Mouse (Mus musculus) heart, adult 2 months (tissue): ENCODE measurements around the gene Ccr4. TPM values are rescaled to one million over a fixed set of nuclear protein-coding genes. Genes with fewer than 3 reads are reported as not detected.

ENCODE experiments used
- DNase-seq, 2 experiments: peaks; one replicate each; pipeline ENCODE4 v3.0.0; 2021
- H3K27ac ChIP-seq: fragments of 200-600 bp; 2 replicates; pipeline ENCODE4 v1.8.1; 2022
- H3K27me3 ChIP-seq: fragments of 200-500 bp; 2 replicates; pipeline ENCODE4 v1.6.1; 2012; ENCODE audit warnings: mild to moderate bottlenecking, low read length, inconsistent platforms, mixed read lengths; ENCODE audit not compliant: control insufficient read depth, insufficient read depth
- H3K36me3 ChIP-seq: fragments of 200-500 bp; 2 replicates; pipeline ENCODE4 v1.6.1; 2012; ENCODE audit warnings: low read length, inconsistent platforms; ENCODE audit not compliant: control insufficient read depth, insufficient read depth
- H3K4me1 ChIP-seq: fragments of 200-500 bp; 2 replicates; pipeline ENCODE4 v1.6.1; 2011; ENCODE audit warnings: low read length; ENCODE audit not compliant: control insufficient read depth, insufficient read depth
- H3K4me3 ChIP-seq: fragments of 200-600 bp; 2 replicates; pipeline ENCODE4 v1.8.1; 2022
- H3K79me2 ChIP-seq: fragments of 200-500 bp; replicated peaks from 2 replicates; pipeline ENCODE4 v1.6.1; 2012; ENCODE audit warnings: mild to moderate bottlenecking, inconsistent platforms, low read length, moderate library complexity, mixed read lengths; ENCODE audit not compliant: control insufficient read depth, insufficient read depth
- H3K9ac ChIP-seq: fragments of 200-500 bp; 2 replicates; pipeline ENCODE4 v1.6.1; 2012; ENCODE audit warnings: low read depth, mild to moderate bottlenecking, control low read depth, inconsistent platforms, low read length, mixed read lengths
- CTCF ChIP-seq: fragments of 200-600 bp; IDR thresholded peaks from 2 replicates; pipeline ENCODE4 v1.8.1; 2022; ENCODE audit warnings: antibody characterized with exemption, mild to moderate bottlenecking, moderate library complexity
- EP300 ChIP-seq: fragments of 200-500 bp; IDR thresholded peaks from 2 replicates; pipeline ENCODE4 v1.6.1; 2011; ENCODE audit warnings: low read depth, low read length, control low read depth; ENCODE audit not compliant: insufficient read depth
- POLR2A ChIP-seq: fragments of 200-500 bp; IDR thresholded peaks from 2 replicates; pipeline ENCODE4 v1.6.1; 2011; ENCODE audit warnings: mild to moderate bottlenecking, low read depth, low read length, control low read depth; ENCODE audit not compliant: insufficient read depth
- WGBS: fragments of 180-500 bp; shearing (Covaris S2); methylation state at CpG from one replicate; pipeline ENCODE4 v1.1.7; 2018; 5-methylcytosine and 5-hydroxymethylcytosine counted together
- intact Hi-C: fragments of 180-260 bp; cut with DNase I; formaldehyde crosslinking; loops from one replicate; pipeline ENCODE4 v1.15.1; 2025
- polyA plus RNA-seq: library from polyadenylated mRNA; depleted of rRNA; stranded (reverse); fragments of >200 nt; gene quantifications from 2 replicates; pipeline ENCODE4 v1.2.3, GENCODE M21; 2012
- total RNA-seq, 2 experiments: library from RNA; stranded (reverse); gene quantifications; 2 replicates each; pipeline ENCODE4 v1.2.3; 2021

Gene Ccr4
- total and polyA plus RNA-seq, 3 experiments: not detected

DNA sequence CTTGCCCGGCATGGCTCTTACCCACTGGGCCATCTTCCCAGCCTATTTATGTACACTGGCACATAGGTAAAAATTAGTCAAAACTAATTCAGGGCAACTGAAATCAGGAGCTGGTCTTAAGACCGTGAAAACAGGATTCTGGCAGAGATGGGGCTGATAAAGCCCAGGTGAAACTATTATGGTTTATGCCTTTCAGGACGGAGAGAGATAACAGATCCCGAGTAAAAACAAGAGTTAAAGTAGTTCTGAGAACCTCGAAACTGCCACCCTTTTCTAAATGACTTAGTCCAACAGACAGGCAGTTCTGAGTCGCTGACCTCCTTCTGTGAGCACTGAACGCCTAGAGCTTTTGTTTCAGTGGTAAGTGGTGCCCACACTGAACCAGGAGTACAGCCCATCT, 32.8 kb downstream of the Ccr4 start:
- Histone ChIP-seq H3K27ac (no peak overlapping the region), H3K36me3 (no peaks in the 10 kb centered on the region), H3K27me3 (no peaks in the 10 kb centered on the region), H3K4me3 (no peak overlapping the region), H3K9ac (no peak overlapping the region), H3K4me1 (no peaks in the 10 kb centered on the region), H3K79me2 (no peaks in the 10 kb centered on the region)
- 82% methylated on average over 7 of the region's 7 CpGs for WGBS
- intact Hi-C loops: no loop called here
- TF ChIP-seq POLR2A (no peak), CTCF (no peak), EP300 (no peak)
- no peak for DNase-seq

DNA sequence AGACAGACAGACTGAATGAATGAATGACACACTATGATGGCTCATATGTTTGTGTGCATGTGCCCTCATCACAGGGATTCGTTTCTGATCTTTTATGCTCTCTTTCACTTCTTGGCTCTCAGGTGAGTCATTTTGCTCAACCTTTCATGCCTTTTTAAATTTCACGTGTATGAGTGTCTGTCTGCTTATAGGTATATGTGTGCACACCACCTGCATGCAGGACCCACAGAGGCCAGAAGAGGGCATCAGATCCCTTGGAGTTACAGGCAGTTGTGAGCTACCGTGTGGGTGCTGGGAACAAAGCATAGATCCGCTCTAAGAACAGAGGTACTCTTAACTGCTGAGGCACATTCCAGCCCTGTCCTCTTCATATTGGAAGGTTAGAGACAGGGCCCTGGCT, 36.0 kb downstream of the Ccr4 start:
- DNase-seq: no peak
- intact Hi-C loops: no loop called here
- H3K9ac ChIP-seq: no peak overlapping the region
- no peak overlapping the region for H3K27ac ChIP-seq
- TF ChIP-seq CTCF: no peak
- no peak for TF ChIP-seq POLR2A
- TF ChIP-seq EP300: no peak
- H3K27me3 ChIP-seq: no peaks in the 10 kb centered on the region
- no peaks in the 10 kb centered on the region for H3K4me1 ChIP-seq
- 97% methylated on average over 4 of the region's 4 CpGs for WGBS
- no peaks in the 10 kb centered on the region for H3K79me2 ChIP-seq
- no peak overlapping the region for H3K4me3 ChIP-seq
- H3K36me3 ChIP-seq: no peaks in the 10 kb centered on the region

- Histone ChIP-seq H3K36me3 (no peaks in the 10 kb centered on the region), H3K27ac (no peak overlapping the region), H3K9ac (no peak overlapping the region), H3K79me2 (no peaks in the 10 kb centered on the region), H3K4me1 (no peaks in the 10 kb centered on the region), H3K4me3 (no peak overlapping the region), H3K27me3 (no peaks in the 10 kb centered on the region)
- TF ChIP-seq POLR2A: no peak
- TF ChIP-seq CTCF: no peak
- TF ChIP-seq EP300: no peak
- intact Hi-C loops: no loop called here
- DNase-seq: no peak
- WGBS: 83% methylated on average over 5 of the region's 5 CpGs
These were observed 36.5 kb downstream of the Ccr4 start for GRCm38 (mm10) chr9:114468217-114468616.

GRCm38 (mm10) chr9:114466871-114467270, 37.8 kb downstream of the Ccr4 start:
- TF ChIP-seq EP300 (no peak), POLR2A (no peak), CTCF (no peak)
- Histone ChIP-seq H3K4me1 (no peaks in the 10 kb centered on the region), H3K9ac (no peak overlapping the region), H3K27ac (no peak overlapping the region), H3K27me3 (no peaks in the 10 kb centered on the region), H3K79me2 (no peaks in the 10 kb centered on the region), H3K36me3 (no peaks in the 10 kb centered on the region), H3K4me3 (no peak overlapping the region)
- no peak for DNase-seq
- intact Hi-C loops: no loop called here
- WGBS: 82% methylated on average over 7 of the region's 7 CpGs

DNA sequence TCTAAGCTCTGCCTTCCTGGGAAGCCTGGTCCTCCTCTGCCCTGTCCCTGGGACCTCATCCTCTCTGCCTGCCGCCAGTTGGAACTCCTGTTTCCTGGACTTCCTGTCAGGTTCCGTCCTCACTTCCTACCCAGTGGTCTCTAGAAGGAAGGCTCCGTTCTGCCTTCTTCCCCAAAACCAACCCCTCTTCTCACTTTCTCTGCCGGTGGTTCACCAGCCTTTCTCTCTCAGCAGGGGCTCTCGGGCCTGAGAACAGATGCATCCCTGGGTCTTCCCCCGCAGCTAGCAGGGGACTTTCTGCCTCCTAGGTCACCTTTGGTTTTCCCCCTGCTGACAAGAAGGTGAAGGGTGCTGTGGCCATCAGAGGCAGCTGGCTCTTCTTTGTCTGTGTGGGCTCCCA, 39.3 kb downstream of the Ccr4 start:
- no peaks in the 10 kb centered on the region for H3K79me2 ChIP-seq
- H3K27ac ChIP-seq: no peak overlapping the region
- 51% methylated on average over 6 of the region's 6 CpGs for WGBS
- H3K27me3 ChIP-seq: no peaks in the 10 kb centered on the region
- H3K9ac ChIP-seq: no peak overlapping the region
- H3K4me3 ChIP-seq: no peak overlapping the region
- no peaks in the 10 kb centered on the region for H3K4me1 ChIP-seq
- intact Hi-C loops: no loop called here
- no peaks in the 10 kb centered on the region for H3K36me3 ChIP-seq
- TF ChIP-seq POLR2A (no peak), CTCF (no peak), EP300 (no peak)
- no peak for DNase-seq

- Histone ChIP-seq H3K79me2 (no peaks in the 10 kb centered on the region), H3K36me3 (no peaks in the 10 kb centered on the region)
- intact Hi-C loops: no loop called here
These were observed 42.1 kb downstream of the Ccr4 start for GRCm38 (mm10) chr9:114462569-114462968.

More at GRCm38 (mm10) chr9:114462569-114462968, 42.1 kb downstream of the Ccr4 start:
- H3K4me1 ChIP-seq: no peaks in the 10 kb centered on the region
- no peak overlapping the region for H3K9ac ChIP-seq
- DNase-seq: no peak
- no peaks in the 10 kb centered on the region for H3K27me3 ChIP-seq
- no peak overlapping the region for H3K4me3 ChIP-seq
- H3K27ac ChIP-seq: no peak overlapping the region
- WGBS: 94% methylated on average over 7 of the region's 7 CpGs
- TF ChIP-seq POLR2A (no peak), CTCF (no peak), EP300 (no peak)
